Mouse (Mus musculus) C2C12 (cell line): ENCODE results near the gene Galnt16.

ENCODE experiments used
- CEBPB ChIP-seq: IDR thresholded peaks from one replicate; pipeline ENCODE4 v1.6.1; 2011; ENCODE audit warnings: low read depth, mild to moderate bottlenecking, control low read depth, moderate library complexity
- CTCF ChIP-seq: IDR thresholded peaks from one replicate; pipeline ENCODE4 v1.5.1; 2011; ENCODE audit not compliant: control insufficient read depth, insufficient read depth, insufficient read length
- MAX ChIP-seq: IDR thresholded peaks from one replicate; pipeline ENCODE4 v1.6.1; 2011; ENCODE audit warnings: mild to moderate bottlenecking, control low read depth
- MYOD1 ChIP-seq: IDR thresholded peaks from one replicate; pipeline ENCODE4 v1.6.1; 2011; ENCODE audit warnings: low read depth; ENCODE audit not compliant: control insufficient read depth, insufficient read length
- MYOG ChIP-seq: IDR thresholded peaks from one replicate; pipeline ENCODE4 v1.6.1; 2011; ENCODE audit not compliant: control insufficient read depth, insufficient read length; ENCODE audit errors: extremely low read depth
- USF1 ChIP-seq: IDR thresholded peaks from one replicate; pipeline ENCODE4 v1.6.1; 2011; ENCODE audit warnings: low read depth, mild to moderate bottlenecking, control low read depth, moderate library complexity

GRCm38 (mm10) chr12:80663935-80664334 lies 145.9 kb downstream of the Galnt16 start:
- no peak for TF ChIP-seq CTCF
- no peak for TF ChIP-seq MYOG
- TF ChIP-seq USF1, result no peak
- TF ChIP-seq MAX, result no peak
- TF ChIP-seq MYOD1, result no peak
- TF ChIP-seq CEBPB, result no peak
